12 mouse cellular contexts compared by ENCODE assay signal in the genomic region with DNA sequence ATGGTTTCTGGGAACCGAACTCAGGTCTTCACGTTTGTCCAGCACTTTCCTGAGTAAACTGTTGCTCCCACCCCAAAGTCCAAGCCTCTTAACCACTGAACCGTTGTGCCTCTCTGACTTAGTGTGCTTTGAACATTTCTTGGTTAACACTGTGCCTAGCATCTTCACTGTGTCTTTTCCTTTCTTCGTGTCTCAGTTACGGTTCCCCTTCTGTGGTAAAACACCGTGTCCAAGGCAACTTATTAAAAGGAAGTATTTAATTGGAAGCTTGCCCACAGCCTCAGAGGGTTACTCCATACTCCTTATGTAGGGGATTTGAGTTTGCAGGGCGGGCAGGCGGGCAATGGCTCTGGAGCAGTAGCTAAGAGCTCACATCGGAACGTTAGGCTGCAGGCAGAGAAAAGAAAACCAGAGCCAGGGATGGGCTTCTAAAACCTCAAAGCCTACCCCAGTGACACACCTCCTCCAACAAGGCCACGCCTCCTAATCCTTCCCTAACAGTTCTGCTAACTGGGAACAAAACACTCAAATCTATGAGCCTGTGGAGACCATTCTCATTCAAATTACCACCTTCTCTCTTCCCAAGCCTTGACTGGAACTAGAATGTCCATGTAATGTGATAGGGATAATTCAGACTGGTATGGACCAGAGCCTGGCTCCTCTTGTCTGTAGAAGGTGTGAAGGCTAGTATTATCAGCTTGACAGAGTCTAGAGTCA. TPM values are rescaled to one million over a fixed set of nuclear protein-coding genes. Genes with fewer than 3 reads are reported as not detected.
A peak's percentile ranks its signal among the peaks of the same experiment; 100 is the strongest.
DNase-seq lines count a peak whose midpoint lies in the region; ATAC-seq and TF ChIP-seq lines count a peak whose summit lies in the region.
"Had no signal": no experiment of that assay in that cellular context is flagged by ENCODE, and none has a peak within 500 bp of the region (broad histone marks: within the 10 kb centered on the region; RNA-seq: fewer than 3 reads in every experiment).

No protein-coding gene starts in this region.

- no peak for TF ChIP-seq CTCF in liver, adult 2 months (IDR thresholded peaks at IDR 0.05; ENCODE audit: low read depth, low read length)
- no peak for TF ChIP-seq CTCF in bone marrow, adult 2 months (IDR thresholded peaks at IDR 0.05; ENCODE audit: control insufficient read depth, insufficient read depth, low read length)

- no peak overlapping the region for H3K27ac ChIP-seq in liver, adult 2 months (replicated peaks; ENCODE audit: insufficient read depth, low read depth, low read length)
- peak overlapping the region; percentile 81 for H3K27ac ChIP-seq in bone marrow, adult 2 months (ENCODE audit: control insufficient read depth, insufficient read depth, low read depth, low read length, poor library complexity)
- H3K27ac ChIP-seq in heart, embryonic 16.5 days (ENCODE audit: low read length), result peak overlapping the region; percentile 30
- H3K27ac ChIP-seq: hindbrain, embryonic 10.5 days; layer of hippocampus, adult 2 months had no signal

- no peak for TF ChIP-seq POLR2A in liver, adult 2 months (IDR thresholded peaks at IDR 0.05; ENCODE audit: extremely low read depth, insufficient read depth, low read length)
- TF ChIP-seq POLR2A in bone marrow, adult 2 months (IDR thresholded peaks at IDR 0.05; ENCODE audit: borderline replicate concordance, control insufficient read depth, low read depth, low read length), result no peak

- no peaks in the 10 kb centered on the region for H3K79me2 ChIP-seq in liver, adult 2 months (ENCODE audit: control insufficient read depth, insufficient read depth, low read length)

- peaks cover 17% of the 10 kb centered on the region for H3K4me1 ChIP-seq in liver, adult 2 months (ENCODE audit: control insufficient read depth, insufficient read depth, low read length)
- peaks cover 2% of the 10 kb centered on the region; the same call in 1 of the 2 replicates for H3K4me1 ChIP-seq in bone marrow, adult 2 months (ENCODE audit: control insufficient read depth, insufficient read depth, low read length)
- peaks cover 44% of the 10 kb centered on the region for H3K4me1 ChIP-seq in heart, embryonic 16.5 days (ENCODE audit: control insufficient read depth, insufficient read depth, low read length)

- H3K4me2 ChIP-seq in heart, embryonic 16.5 days (ENCODE audit: low read depth, low read length), result no peak overlapping the region

- 82% methylated on average over 11 of the region's 11 CpGs for WGBS in liver, adult 2 months
- 50% methylated on average over 11 of the region's 11 CpGs for WGBS in bone marrow, adult 2 months
- 84% methylated on average over 11 of the region's 11 CpGs for WGBS in heart, embryonic 16.5 days

- no peaks in the 10 kb centered on the region for H3K27me3 ChIP-seq in liver, adult 2 months (ENCODE audit: control insufficient read depth, insufficient read depth, low read length)
- H3K27me3 ChIP-seq in heart, embryonic 16.5 days (ENCODE audit: control insufficient read depth, insufficient read depth, low read length), result no peaks in the 10 kb centered on the region

- H3K4me3 ChIP-seq in liver, adult 2 months (ENCODE audit: insufficient read depth, low read depth, low read length), result no peak overlapping the region
- no peak overlapping the region for H3K4me3 ChIP-seq in bone marrow, adult 2 months (replicated peaks; ENCODE audit: control insufficient read depth, low read depth, low read length)
- no peak overlapping the region for H3K4me3 ChIP-seq in heart, embryonic 16.5 days (ENCODE audit: low read length)
- H3K4me3 ChIP-seq: hindbrain, embryonic 10.5 days; layer of hippocampus, adult 2 months had no signal

- no peak for ATAC-seq in heart, embryonic 16.5 days (replicated peaks; ENCODE audit: extremely low read depth, insufficient read depth, low FRiP score)
- peak; percentile 74 for ATAC-seq in megakaryocyte progenitor cell, adult 5-6 weeks (replicated peaks; ENCODE audit: poor library complexity)
- ATAC-seq: forebrain, embryonic 16.5 days; intestine, postnatal 0 days had no signal

- no peak overlapping the region for H3K9ac ChIP-seq in liver, adult 2 months (ENCODE audit: low read depth, low read length)
- H3K9ac ChIP-seq in heart, embryonic 16.5 days (ENCODE audit: low read length), result no peak overlapping the region

- H3K9me3 ChIP-seq in heart, embryonic 16.5 days (replicated peaks; ENCODE audit: control insufficient read depth, low read length), result no peaks in the 10 kb centered on the region
- H3K9me3 ChIP-seq: hindbrain, embryonic 10.5 days had no signal

- H3K36me3 ChIP-seq in liver, adult 2 months (ENCODE audit: control insufficient read depth, insufficient read depth, low read length), result no peaks in the 10 kb centered on the region
- peaks cover 37% of the 10 kb centered on the region for H3K36me3 ChIP-seq in heart, embryonic 16.5 days (ENCODE audit: control insufficient read depth, insufficient read depth)

- DNase-seq in liver, adult 2 months (ENCODE audit: extremely low read depth, low read depth, low spot score), result peak; percentile 33
- no peak for DNase-seq in liver
- no peak for DNase-seq in right cerebral cortex, postnatal 4 days
- DNase-seq in layer of hippocampus, adult 9-11 months, result no peak
- DNase-seq: cerebellum, postnatal 25 days had no signal

RNA-seq across cellular contexts. Expression of a gene that starts 20.8 kb away (rescaled TPM):
- 0.47 and 0.55 TPM in 2 replicates for total RNA-seq in liver, adult 2 months (2014; rRNA removed)
- polyA plus RNA-seq in liver, adult 2 months (2012; rRNA removed), result 0.50 and 1.1 TPM in 2 replicates
- polyA plus RNA-seq in bone marrow, adult 2 months (2011; ENCODE audit: insufficient read depth, insufficient read length, low replicate concordance, missing spikeins), result 6.1 and 17.6 TPM in 2 replicates
- 21.3 and 24.4 TPM in 2 replicates for polyA plus RNA-seq in heart, embryonic 16.5 days (2015; fragmentation: Nextera tagmentation; extraction: Ambion mirVana)
- total RNA-seq in megakaryocyte progenitor cell, adult 5-6 weeks (2015), result 0.49 and 0.76 TPM in 2 replicates
- 0.46 and 0.64 TPM in 2 replicates for total RNA-seq in megakaryocyte progenitor cell, adult 5-6 weeks (2017)

RNA-seq across cellular contexts. Expression of a gene that starts 24.5 kb away (rescaled TPM):
- total RNA-seq in liver, adult 2 months (2014; rRNA removed), result 2.3 and 3.5 TPM in 2 replicates
- 6.2 and 7.0 TPM in 2 replicates for polyA plus RNA-seq in liver, adult 2 months (2012; rRNA removed)
- polyA plus RNA-seq in bone marrow, adult 2 months (2011; ENCODE audit: insufficient read depth, insufficient read length, low replicate concordance, missing spikeins), result 11.6 and 31.7 TPM in 2 replicates
- 3.0 and 10.7 TPM in 2 replicates for polyA plus RNA-seq in heart, embryonic 16.5 days (2015; fragmentation: Nextera tagmentation; extraction: Ambion mirVana)
- 18.5 and 19.4 TPM in 2 replicates for total RNA-seq in megakaryocyte progenitor cell, adult 5-6 weeks (2015)
- total RNA-seq in megakaryocyte progenitor cell, adult 5-6 weeks (2017), result 13.0 and 26.7 TPM in 2 replicates
